Mouse (Mus musculus) spleen, adult 2 months (tissue): ENCODE measurements around the gene Zbtb46. TPM values are rescaled to one million over a fixed set of nuclear protein-coding genes. Genes with fewer than 3 reads are reported as not detected.

Experiments
- DNase-seq, 2 experiments: peaks; one replicate each; pipeline versions ENCODE4 v3.0.0 to v3.0.0-alpha.2; 2012 to 2021; ENCODE audit warnings: low spot score in 2 of 2, low read depth in 1 of 2
- H3K27ac ChIP-seq: fragments of 200-500 bp; 2 replicates; pipeline ENCODE4 v1.5.1; 2012; ENCODE audit warnings: low read length, inconsistent platforms; ENCODE audit not compliant: insufficient read depth
- H3K27me3 ChIP-seq: fragments of 200-500 bp; 2 replicates; pipeline ENCODE4 v1.6.1; 2012; ENCODE audit warnings: mild to moderate bottlenecking, moderate library complexity, low read length, inconsistent platforms; ENCODE audit not compliant: control insufficient read depth, insufficient read depth
- H3K36me3 ChIP-seq: fragments of 200-500 bp; 2 replicates; pipeline ENCODE4 v1.6.1; 2012; ENCODE audit warnings: mild to moderate bottlenecking, low read length, inconsistent platforms; ENCODE audit not compliant: control insufficient read depth, insufficient read depth
- H3K4me1 ChIP-seq: fragments of 200-500 bp; 2 replicates; pipeline ENCODE4 v1.6.1; 2011; ENCODE audit warnings: inconsistent platforms; ENCODE audit not compliant: control insufficient read depth, insufficient read depth, insufficient read length
- H3K4me3 ChIP-seq: fragments of 200-500 bp; 2 replicates; pipeline ENCODE4 v1.5.1; 2011; ENCODE audit warnings: mild to moderate bottlenecking, inconsistent platforms; ENCODE audit not compliant: insufficient read depth, insufficient read length; ENCODE audit errors: extremely low read depth
- CTCF ChIP-seq: fragments of 200-500 bp; IDR thresholded peaks from 2 replicates; pipeline ENCODE4 v1.5.1; 2011; ENCODE audit warnings: mild to moderate bottlenecking, inconsistent platforms; ENCODE audit not compliant: insufficient read depth, insufficient read length, insufficient replicate concordance; ENCODE audit errors: extremely low read depth
- POLR2A ChIP-seq: fragments of 200-500 bp; IDR thresholded peaks from 2 replicates; pipeline ENCODE4 v1.6.1; 2011; ENCODE audit warnings: low read depth, low read length, inconsistent platforms
- WGBS: fragments of 180-500 bp; shearing (Covaris S2); methylation state at CpG from one replicate; pipeline ENCODE4 v1.1.7; 2018; 5-methylcytosine and 5-hydroxymethylcytosine counted together
- polyA plus RNA-seq: library from polyadenylated mRNA; depleted of rRNA; stranded (reverse); fragments of >200 nt; gene quantifications from 2 replicates; pipeline ENCODE4 v1.2.3, GENCODE M21; 2012

Gene Zbtb46
- polyA plus RNA-seq, 1 experiment: 10.9 TPM

GRCm38 (mm10) chr2:181463008-181463738, 3.9 kb upstream of the Zbtb46 start:
- DNase-seq: no peak
- H3K27me3 ChIP-seq: peaks cover 16% of the 10 kb centered on the region
- no peaks in the 10 kb centered on the region for H3K36me3 ChIP-seq
- 63% methylated on average over 7 of the region's 7 CpGs for WGBS
- peaks cover 6% of the 10 kb centered on the region for H3K4me1 ChIP-seq
- H3K4me3 ChIP-seq: no peak overlapping the region
- no peak for TF ChIP-seq POLR2A
- TF ChIP-seq CTCF: no peak
- no peak overlapping the region for H3K27ac ChIP-seq

- no peak for TF ChIP-seq POLR2A
- TF ChIP-seq CTCF: no peak
- H3K27ac ChIP-seq: no peak overlapping the region
- no peak for DNase-seq
- H3K27me3 ChIP-seq: peaks cover 17% of the 10 kb centered on the region
- H3K4me3 ChIP-seq: no peak overlapping the region
- H3K36me3 ChIP-seq: no peaks in the 10 kb centered on the region
- WGBS: 82% methylated on average over 1 of the region's 1 CpGs
- H3K4me1 ChIP-seq: peaks cover 6% of the 10 kb centered on the region
These were observed 3.4 kb upstream of the Zbtb46 start for GRCm38 (mm10) chr2:181462604-181463003.

DNA sequence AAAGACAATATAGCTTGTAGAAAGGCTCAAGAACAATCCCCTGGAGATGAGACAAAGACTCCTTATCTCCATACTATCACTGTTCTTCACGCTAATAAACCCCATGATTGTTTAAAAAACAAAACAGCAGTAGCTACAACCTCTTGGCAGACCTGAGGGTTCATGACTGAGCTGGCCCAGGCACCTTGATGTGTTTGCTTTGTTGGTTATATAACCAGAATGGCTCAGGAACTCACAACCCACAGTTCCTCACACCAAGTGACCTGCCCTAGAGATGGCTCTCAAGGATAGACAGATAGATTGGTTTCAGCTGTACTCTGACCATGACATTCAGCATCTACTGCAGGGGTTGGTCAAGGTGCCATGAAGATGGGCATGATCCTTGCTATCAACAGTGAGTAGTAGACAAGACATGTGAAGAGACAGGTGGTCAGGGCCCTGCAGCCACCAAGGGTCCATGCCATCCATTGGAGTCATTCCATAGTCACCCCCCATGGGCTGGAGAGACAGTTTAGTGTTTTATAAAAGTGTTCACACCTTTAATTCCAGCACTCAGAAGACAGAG, 2.4 kb upstream of the Zbtb46 start:
- 84% methylated on average over 1 of the region's 1 CpGs for WGBS
- Histone ChIP-seq H3K27ac (no peak overlapping the region), H3K4me3 (no peak overlapping the region), H3K36me3 (no peaks in the 10 kb centered on the region), H3K27me3 (peaks cover 17% of the 10 kb centered on the region), H3K4me1 (peaks cover 6% of the 10 kb centered on the region)
- no peak for DNase-seq
- TF ChIP-seq POLR2A (no peak), CTCF (no peak)

DNA sequence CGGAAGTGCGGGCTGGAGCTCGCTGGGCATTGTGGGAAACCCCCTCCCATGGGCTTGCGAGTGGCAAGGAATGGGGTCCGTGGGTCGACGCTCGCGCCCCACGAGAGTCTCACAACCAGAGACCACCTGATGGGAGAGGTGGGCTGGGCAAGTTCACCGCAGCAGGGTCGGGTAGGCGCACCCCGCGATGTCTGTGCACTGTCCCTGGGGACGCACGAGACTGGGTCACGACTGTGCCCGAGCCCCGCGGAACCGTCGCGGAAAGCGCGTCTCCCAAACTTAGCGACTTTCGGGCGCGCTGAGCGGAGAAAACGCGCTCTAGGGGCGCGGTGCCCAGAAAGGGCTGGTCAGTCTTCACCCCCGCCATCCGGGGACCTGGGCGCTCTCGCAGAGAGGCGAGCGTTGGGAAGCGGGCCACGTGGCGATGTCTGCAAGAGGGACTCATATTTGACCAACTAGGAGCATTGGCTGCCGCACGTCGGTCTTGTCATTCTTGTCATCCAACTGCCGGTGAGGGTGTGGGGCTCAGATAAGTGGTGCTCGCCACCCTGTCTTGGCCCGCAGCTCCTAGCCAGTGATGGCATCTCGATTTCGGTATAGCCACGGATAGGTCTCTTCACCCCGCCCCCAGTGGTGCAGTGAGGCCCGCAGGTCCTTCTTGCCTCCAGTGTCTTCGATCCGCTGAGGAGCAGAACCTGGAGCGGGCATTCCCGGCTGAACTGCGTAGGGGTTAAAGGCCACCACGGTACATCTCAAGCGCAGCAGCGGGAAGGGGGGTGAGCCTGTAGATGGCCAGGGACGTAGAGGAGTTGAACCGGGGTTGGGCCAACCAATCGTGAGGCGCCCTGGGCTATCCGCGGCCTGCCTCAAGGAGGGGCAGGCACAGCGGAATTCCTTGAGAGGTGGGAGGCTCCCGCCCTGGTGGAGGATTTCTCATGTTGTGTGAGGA, 721 bp upstream of the Zbtb46 start:
- Histone ChIP-seq H3K27me3 (peaks cover 17% of the 10 kb centered on the region), H3K36me3 (no peaks in the 10 kb centered on the region), H3K4me3 (peak overlapping the region; percentile 64), H3K27ac (peak overlapping the region; percentile 68), H3K4me1 (peaks cover 6% of the 10 kb centered on the region)
- peak in 1 of 2 experiments; percentile 18 for DNase-seq
- TF ChIP-seq CTCF: no peak
- TF ChIP-seq POLR2A: no peak
- 6% methylated on average over 71 of the region's 71 CpGs for WGBS

DNA sequence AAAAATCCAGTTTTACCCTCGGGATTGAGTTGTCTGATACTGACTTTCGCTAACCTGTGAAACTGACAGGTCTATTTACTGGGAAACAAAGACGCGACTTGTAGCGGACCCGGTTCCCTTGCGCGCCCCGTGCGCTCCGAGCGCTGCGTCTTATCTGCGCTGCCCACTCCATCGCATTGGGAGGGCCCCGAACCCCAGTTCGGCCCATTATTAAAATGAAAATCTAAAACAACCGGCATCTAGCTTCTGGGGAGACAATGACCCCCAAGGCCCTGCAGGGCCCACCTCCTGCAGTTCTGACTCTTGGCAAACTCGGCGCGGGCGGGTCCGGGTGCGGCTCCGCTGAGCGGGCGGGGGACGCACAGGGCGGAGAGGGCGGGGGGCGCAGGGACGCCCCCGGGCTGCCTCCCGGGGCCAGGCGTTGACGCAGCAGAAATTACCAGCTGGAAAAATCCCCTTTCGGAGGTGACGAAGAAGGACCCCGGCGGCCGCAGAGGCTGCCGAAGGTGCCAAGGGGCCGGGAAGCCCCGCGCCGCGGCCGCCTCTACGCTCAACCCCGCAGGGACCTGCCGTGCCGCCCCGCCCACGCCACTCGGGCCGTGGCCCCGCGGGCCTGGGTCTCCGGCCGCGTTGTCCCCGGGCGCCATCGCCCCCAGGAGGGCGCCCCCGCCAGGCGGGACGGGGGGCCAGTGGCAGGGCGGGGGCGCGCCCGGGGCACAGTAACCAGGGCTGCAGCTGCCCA, 644 bp downstream of the Zbtb46 start:
- 2% methylated on average over 59 of the region's 72 CpGs for WGBS
- no peaks in the 10 kb centered on the region for H3K36me3 ChIP-seq
- peaks cover 17% of the 10 kb centered on the region for H3K27me3 ChIP-seq
- no peak for DNase-seq
- peak overlapping the region; percentile 61 for H3K27ac ChIP-seq
- peak overlapping the region; percentile 71 for H3K4me3 ChIP-seq
- H3K4me1 ChIP-seq: peaks cover 6% of the 10 kb centered on the region
- TF ChIP-seq CTCF: no peak
- TF ChIP-seq POLR2A: no peak

GRCm38 (mm10) chr2:181457831-181458230, 1.4 kb downstream of the Zbtb46 start:
- no peak for DNase-seq
- H3K27me3 ChIP-seq: peaks cover 18% of the 10 kb centered on the region
- peaks cover 6% of the 10 kb centered on the region for H3K4me1 ChIP-seq
- no peaks in the 10 kb centered on the region for H3K36me3 ChIP-seq
- TF ChIP-seq POLR2A: no peak
- no peak for TF ChIP-seq CTCF
- WGBS: 9% methylated on average over 15 of the region's 15 CpGs
- H3K4me3 ChIP-seq: peak overlapping the region; percentile 71; the same call in 1 of the 2 replicates
- no peak overlapping the region for H3K27ac ChIP-seq
